Mouse (Mus musculus) frontal cortex, postnatal 10 days (tissue): Measurements from ENCODE around the gene Crebzf.

ENCODE experiments used
- DNase-seq, 2 experiments: peaks; one replicate each; pipeline ENCODE4 v3.0.0; 2022; ENCODE audit warnings: low spot score in 2 of 2, mixed read lengths in 1 of 2

Crebzf gene

GRCm38 (mm10) chr7:90442518-90443080, at the start of gene Crebzf:
Gene Crebzf, plus strand, starts transcription at chr7:90442729.
- DNase-seq: peak; percentile 92 to 95

DNA sequence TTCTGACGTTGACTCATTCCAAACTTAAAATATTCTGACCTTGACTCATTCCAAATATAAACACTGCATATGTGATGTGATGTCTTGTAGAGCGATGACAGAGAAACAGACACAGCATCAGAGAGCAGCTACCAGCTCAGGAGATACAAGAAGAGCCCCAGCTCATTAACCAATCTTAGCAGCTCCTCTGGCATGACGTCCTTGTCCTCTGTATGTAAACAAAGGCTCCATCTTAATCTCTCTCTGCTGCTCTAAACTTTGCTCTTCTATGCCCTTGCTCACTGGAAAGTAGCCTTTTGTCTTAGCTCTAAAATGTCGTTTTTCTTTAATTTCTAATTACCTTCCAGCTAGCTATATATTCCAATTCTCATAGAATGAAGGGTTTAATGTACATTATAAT, 47.5 kb upstream of the Crebzf start:
- no peak for DNase-seq

GRCm38 (mm10) chr7:90395928-90396327, 46.6 kb upstream of the Crebzf start:
- no peak for DNase-seq

DNA sequence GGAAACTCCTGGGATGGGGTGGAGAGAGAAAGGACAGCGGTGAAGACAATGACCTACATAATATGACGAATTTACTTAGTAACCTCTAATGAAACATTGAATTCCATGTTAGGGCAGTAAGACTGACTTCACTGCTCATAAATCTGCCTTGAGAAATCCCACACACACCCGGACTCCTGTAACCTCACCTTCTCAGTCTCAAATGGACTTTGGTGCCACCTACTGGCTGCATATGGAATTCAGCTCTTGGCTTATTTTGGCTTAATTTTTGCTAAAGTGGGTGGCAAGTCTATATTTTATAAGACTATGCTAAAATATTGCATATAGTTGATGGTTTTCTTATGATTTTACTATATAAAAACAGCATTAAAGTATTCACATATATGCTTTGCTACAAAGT, 32.6 kb upstream of the Crebzf start:
- peak in 1 of 2 experiments; percentile 42 for DNase-seq

GRCm38 (mm10) chr7:90426020-90427001, 16.2 kb upstream of the Crebzf start, which contains the start of gene Ccdc89:
Gene Ccdc89, plus strand, starts transcription at chr7:90426577.
- DNase-seq: peak; percentile 74 to 80

- DNase-seq: no peak
Observed at GRCm38 (mm10) chr7:90427006-90427405, 15.5 kb upstream of the Crebzf start.

DNA sequence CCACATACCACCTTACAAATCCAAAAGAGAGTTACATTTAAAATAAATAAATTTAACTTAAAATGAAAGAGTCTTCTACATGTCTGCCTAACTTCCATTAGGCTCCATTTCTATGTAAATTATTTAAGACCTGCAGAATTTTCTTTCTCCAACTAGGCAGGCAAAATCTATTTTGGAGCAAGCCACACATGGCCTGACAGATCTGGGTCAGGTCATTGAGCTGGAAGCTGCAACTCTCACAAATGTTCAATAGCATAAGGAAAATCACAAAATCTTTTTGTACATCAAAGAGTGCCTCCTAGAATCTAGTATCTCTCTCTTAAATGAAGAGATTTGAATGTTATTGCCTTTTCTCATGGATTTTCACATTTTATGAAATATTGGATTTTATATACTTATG, 10.3 kb upstream of the Crebzf start:
- DNase-seq: no peak

- no peak for DNase-seq
Observed at GRCm38 (mm10) chr7:90440044-90440443, 2.5 kb upstream of the Crebzf start.

GRCm38 (mm10) chr7:90442070-90442469, 459 bp upstream of the Crebzf start:
- DNase-seq: no peak

- DNase-seq: peak; percentile 58 to 76
Observed at GRCm38 (mm10) chr7:90443101-90444091, 867 bp downstream of the Crebzf start.

DNA sequence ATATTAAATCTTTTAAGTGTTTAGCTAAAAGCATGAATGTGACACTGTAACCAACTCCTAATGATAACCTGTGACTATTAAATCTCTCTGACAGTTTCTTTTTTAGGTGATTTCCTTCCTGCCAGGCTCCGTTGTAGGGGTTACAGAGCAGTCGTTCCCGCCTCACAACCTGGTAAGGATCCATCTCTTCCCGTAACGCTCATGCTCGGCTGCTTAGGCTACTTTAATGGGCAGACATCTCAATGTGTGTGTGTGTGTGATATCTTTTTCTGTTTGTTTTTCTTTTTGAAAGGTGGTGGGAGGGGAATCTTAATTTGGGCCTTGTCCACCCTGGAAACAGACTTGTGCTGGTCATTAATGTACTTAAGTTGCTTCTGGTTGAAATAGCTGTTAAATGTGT, 1.7 kb downstream of the Crebzf start:
- DNase-seq: no peak

- no peak for DNase-seq
Observed at GRCm38 (mm10) chr7:90456149-90456844, 13.8 kb downstream of the Crebzf start.

DNA sequence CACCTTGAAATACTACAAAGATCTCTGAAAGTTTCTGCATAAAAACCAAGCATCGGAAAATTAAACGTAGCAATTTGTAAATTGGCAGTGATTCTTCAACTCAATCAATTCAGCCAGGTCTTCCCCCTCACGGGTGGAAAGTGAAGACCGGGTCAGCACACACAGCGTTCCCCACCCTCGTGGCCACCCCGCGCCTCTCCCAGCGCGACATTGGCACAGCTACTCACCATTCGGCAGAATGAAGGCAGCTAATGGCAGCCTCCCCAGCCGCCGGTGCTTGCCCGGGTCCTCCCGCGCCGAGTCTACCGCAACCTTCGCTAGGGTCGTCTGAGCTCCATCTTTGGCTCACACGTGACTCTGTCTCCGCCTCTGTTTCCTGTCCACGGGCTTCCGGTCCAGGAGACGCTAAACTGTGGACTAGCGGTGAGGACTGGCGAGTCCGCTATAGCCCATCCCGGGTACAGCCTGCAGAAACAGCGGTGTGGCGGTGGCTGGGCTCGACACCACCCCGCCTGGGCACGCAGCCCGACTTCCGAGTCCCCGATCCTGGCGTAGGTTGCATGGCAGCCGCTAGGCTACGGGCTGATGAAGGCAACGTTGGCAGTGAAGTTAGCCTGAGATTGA, 14.4 kb downstream of the Crebzf start, which contains the start of gene Tmem126a:
Tmem126a (minus strand) TSS at position 385 of the 624 bp plus-strand sequence.
- peak; percentile 76 to 82 for DNase-seq

DNA sequence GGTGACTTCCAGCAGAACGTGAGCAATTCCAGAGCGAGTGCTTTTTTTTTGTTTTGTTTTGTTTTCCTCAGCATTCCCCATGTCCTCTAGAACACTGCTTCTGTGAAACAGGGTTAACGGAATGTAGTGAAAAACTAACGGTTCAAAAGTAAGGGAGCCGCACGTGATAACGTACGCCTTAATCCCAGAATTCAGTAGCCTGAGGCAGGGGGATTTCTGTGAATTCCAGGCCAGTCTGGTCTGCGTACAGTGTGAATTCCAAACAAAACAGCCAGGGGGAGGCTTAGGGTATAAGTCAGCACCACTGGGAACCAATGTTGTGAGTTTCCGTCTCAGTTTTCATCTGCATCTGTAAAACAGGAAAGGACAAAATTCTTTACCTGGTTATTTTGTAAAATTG, 15.0 kb downstream of the Crebzf start:
- DNase-seq: peak in 1 of 2 experiments; percentile 16

GRCm38 (mm10) chr7:90460330-90460729, 17.8 kb downstream of the Crebzf start:
- no peak for DNase-seq

- no peak for DNase-seq
Observed at GRCm38 (mm10) chr7:90460930-90461329, 18.4 kb downstream of the Crebzf start.

GRCm38 (mm10) chr7:90461441-90461840, 18.9 kb downstream of the Crebzf start:
- DNase-seq: no peak

DNA sequence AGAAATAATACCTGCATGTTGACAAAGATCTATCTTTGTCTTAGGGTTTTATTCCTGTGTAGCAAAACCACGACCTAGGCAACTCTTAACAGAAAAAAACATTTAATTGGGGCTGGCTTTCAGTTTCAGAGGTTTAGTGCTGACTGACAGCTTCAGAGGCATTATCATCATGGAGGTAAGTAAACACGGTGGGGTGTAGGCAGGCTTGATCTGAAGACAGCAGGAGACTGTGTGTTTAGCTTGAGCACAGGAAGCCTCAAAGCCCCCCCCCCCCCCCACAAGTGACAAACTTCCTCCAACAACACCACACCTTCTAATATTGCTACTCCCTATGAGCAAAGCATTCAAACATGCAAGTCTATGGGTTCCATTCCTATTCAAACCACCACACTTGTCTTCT, 31.0 kb downstream of the Crebzf start:
- no peak for DNase-seq

DNA sequence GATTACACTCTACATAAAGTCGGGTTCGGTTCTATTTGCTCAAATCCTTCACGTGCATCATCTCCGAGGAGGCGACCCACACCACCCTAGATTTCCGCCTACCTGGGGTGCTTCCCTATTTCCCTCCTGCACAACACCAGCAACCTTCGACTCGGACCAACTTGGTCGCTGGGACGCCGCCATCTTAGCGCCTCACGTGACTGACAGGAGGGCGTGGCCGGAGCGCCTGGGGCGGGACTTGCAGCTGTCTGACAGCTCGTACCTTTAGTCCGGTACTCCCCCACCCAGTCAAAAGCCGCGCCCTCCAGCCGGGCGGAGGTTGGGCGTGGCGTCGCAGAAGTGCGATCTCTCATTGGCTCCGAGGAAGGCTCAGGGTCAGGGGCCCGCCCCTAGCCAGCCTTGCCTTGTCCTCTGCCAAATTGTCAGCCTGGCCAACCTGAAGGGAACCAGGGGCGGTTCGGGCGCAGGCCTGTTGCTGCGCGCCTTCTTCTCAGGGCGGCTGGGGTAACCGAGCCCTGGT, 33.3 kb downstream of the Crebzf start, which contains the start of gene Tmem126b:
Tmem126b (minus strand) TSS at position 209 of the 520 bp plus-strand sequence.
- DNase-seq: peak; percentile 99
